ENCODE assay signal across 12 mouse cellular contexts in the genomic region with DNA sequence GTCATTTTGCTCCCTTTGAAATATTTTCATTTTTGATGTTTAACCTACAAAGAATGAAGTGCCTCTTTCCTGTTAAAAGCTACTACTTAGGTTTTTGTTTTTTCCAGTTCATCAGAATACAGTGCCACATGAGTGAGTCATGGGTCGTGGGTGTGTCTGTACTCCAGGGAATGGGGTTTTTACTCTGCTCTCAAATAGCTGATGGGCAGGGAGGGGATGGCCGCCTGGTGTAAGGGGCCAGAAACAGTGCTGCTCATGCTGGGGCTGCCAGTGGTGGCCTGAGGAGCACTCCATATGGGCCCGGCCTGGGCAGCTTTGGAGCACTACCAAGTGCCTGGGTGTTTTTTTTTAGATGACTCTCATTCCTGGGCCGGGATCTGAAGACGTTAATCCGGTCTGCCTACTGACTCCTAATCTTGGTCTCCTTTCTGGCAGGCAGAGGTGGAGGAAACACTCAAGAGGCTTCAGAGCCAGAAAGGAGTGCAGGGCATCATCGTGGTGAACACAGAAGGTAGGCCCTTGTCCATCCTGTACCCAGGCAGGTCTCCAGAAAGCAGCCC. TPM values are rescaled to one million over a fixed set of nuclear protein-coding genes. Genes with fewer than 3 reads are reported as not detected.
DNase-seq lines count a peak whose midpoint lies in the region; TF ChIP-seq lines count a peak whose summit lies in the region.
"Had no signal": no experiment of that assay in that cellular context is flagged by ENCODE, and none has a peak within 500 bp of the region (broad histone marks: within the 10 kb centered on the region; RNA-seq: fewer than 3 reads in every experiment).

No protein-coding gene starts in this region.

- no peak overlapping the region for H3K27ac ChIP-seq in left cerebral cortex, adult 2 months
- H3K27ac ChIP-seq: forebrain, embryonic 12.5 days; hindbrain, postnatal 0 days; liver, embryonic 14.5 days had no signal

- H3K4me3 ChIP-seq in left cerebral cortex, adult 2 months, result no peak overlapping the region
- H3K4me3 ChIP-seq: forebrain, embryonic 12.5 days had no signal

- DNase-seq in urinary bladder, adult 2 months (ENCODE audit: low spot score), result peak; percentile 28
- no peak for DNase-seq in urinary bladder, postnatal 10 days (ENCODE audit: low spot score)
- peak; percentile 81 for DNase-seq in fibroblast of lung, adult 2 months (ENCODE audit: low read depth)
- peak; percentile 31 for DNase-seq in heart, postnatal 25 days (ENCODE audit: low spot score)
- peak; percentile 36 to 47 for DNase-seq in urinary bladder, postnatal 36 days (ENCODE audit: low spot score in 2 of 2)
- DNase-seq in thymus, postnatal 10 days (ENCODE audit: low spot score in 2 of 2), result no peak
- DNase-seq in left cerebral cortex, adult 2 months (ENCODE audit: extremely low spot score in 1 of 2, low spot score in 2 of 2), result no peak
- no peak for DNase-seq in left cerebral cortex, postnatal 4 days
- DNase-seq: right cerebral cortex, postnatal 25 days had no signal

- TF ChIP-seq CTCF in left cerebral cortex, adult 2 months (IDR thresholded peaks at IDR 0.05), result no peak

- intact Hi-C loops in heart, postnatal 25 days (cut with DNase I), result no loop called here
- intact Hi-C loops in left cerebral cortex, adult 2 months (cut with DNase I), result no loop called here
- intact Hi-C loops in left cerebral cortex, postnatal 4 days (cut with DNase I), result no loop called here

RNA-seq across cellular contexts. Expression of gene Dynlrb1, which starts 6.0 kb away (rescaled TPM):
- polyA plus RNA-seq in urinary bladder, adult 2 months (2012; rRNA removed), result 539 and 645 TPM in 2 replicates
- 100 to 1,000 TPM; 162 to 183 TPM for total RNA-seq in heart, postnatal 25 days (2021)
- 100 to 1,000 TPM; 294 to 305 TPM for total RNA-seq in left cerebral cortex, adult 2 months (2021)
- total RNA-seq in left cerebral cortex, postnatal 4 days (2021), result 100 to 1,000 TPM; 348 to 360 TPM

RNA-seq across cellular contexts. Expression of gene Map1lc3a, which starts 33.7 kb away (rescaled TPM):
- polyA plus RNA-seq in urinary bladder, adult 2 months (2012; rRNA removed), result 150 and 161 TPM in 2 replicates
- total RNA-seq in heart, postnatal 25 days (2021), result 100 to 1,000 TPM; 712 to 776 TPM
- total RNA-seq in left cerebral cortex, adult 2 months (2021), result 100 to 1,000 TPM; 313 to 317 TPM
- total RNA-seq in left cerebral cortex, postnatal 4 days (2021), result 100 to 1,000 TPM; 362 to 374 TPM

Comparison
In these comparisons a context has a peak if more than half of its experiments do, and no peak if none do; other contexts are left out.
1. DNase-seq: peak in urinary bladder, adult 2 months (single experiment), fibroblast of lung, adult 2 months (single experiment), heart, postnatal 25 days (single experiment) and urinary bladder, postnatal 36 days (2 of 2); none in urinary bladder, postnatal 10 days (single experiment), thymus, postnatal 10 days (0 of 2), left cerebral cortex, adult 2 months (0 of 2) and left cerebral cortex, postnatal 4 days (single experiment).